In the genomic region with DNA sequence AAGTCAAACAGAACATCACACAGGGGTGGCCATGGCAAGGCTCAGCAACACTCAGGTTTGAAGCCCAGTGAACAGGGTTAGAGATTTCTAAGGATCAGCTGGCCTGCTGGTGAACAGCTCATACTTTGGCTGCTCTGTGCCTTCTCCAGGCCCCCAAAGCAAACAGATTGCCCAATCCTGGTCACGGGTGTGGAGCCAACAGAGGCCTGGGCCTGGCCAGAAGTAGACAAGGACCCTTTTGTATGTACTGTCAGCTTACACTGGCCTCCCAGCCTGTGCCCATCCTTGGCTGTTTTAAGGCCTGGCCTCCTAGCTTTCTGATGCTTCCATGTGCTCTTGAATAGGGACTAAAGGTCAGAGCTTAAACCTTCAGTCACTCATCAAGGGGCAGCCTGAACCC, we compare ENCODE assay signal across 10 mouse cellular contexts. TPM values are rescaled to one million over a fixed set of nuclear protein-coding genes. Genes with fewer than 3 reads are reported as not detected.
DNase-seq lines count a peak whose midpoint lies in the region.
"Had no signal": no experiment of that assay in that cellular context is flagged by ENCODE, and none has a peak within 500 bp of the region (broad histone marks: within the 10 kb centered on the region; RNA-seq: fewer than 3 reads in every experiment).

No protein-coding gene starts in this region.

- H3K79me2 ChIP-seq in macrophage (ENCODE audit: inconsistent target), result peaks cover 100% of the 10 kb centered on the region; the same call in 1 of the 2 replicates

- 43% methylated on average over 1 of the region's 1 CpGs for WGBS in macrophage (ENCODE audit: missing documents)

- peak overlapping the region; percentile 75 for H3K27ac ChIP-seq in macrophage
- H3K27ac ChIP-seq: heart, embryonic 13.5 days had no signal

- H3K36me3 ChIP-seq in macrophage (ENCODE audit: inconsistent target), result peaks cover 52% of the 10 kb centered on the region; the same call in 1 of the 2 replicates
- H3K36me3 ChIP-seq: heart, embryonic 13.5 days had no signal

- peak; percentile 66 for DNase-seq in layer of hippocampus, adult 11-12 months (ENCODE audit: low spot score)
- no peak for DNase-seq in layer of hippocampus, postnatal 25 days (ENCODE audit: extremely low spot score in 1 of 2, low spot score in 1 of 2)
- DNase-seq in fibroblast of lung, adult 2 months (ENCODE audit: low read depth), result peak; percentile 95
- peak; percentile 84 for DNase-seq in layer of hippocampus, adult 9-11 months
- no peak for DNase-seq in right cerebral cortex, postnatal 36 days (ENCODE audit: low spot score in 2 of 2)
- no peak for DNase-seq in urinary bladder, postnatal 4 days (ENCODE audit: low spot score in 2 of 2)
- no peak for DNase-seq in testis, postnatal 10 days (ENCODE audit: low spot score)

- H3K4me3 ChIP-seq in macrophage (ENCODE audit: inconsistent target), result no peak overlapping the region
- H3K4me3 ChIP-seq: heart, embryonic 13.5 days had no signal

RNA-seq across cellular contexts. Expression of a gene that starts 22.0 kb away (rescaled TPM):
- total RNA-seq in layer of hippocampus, postnatal 25 days (2021), result 10 to 100 TPM; 31.2 to 31.7 TPM
- total RNA-seq in macrophage (2018; cell fraction: chromatin; rRNA removed), result 1,000 to 10,000 TPM in 10 of 26 experiments, 100 to 1,000 TPM in 16; 130 to 2,610 (median 850) TPM
- 100 to 1,000 TPM; 156 to 853 (median 307) TPM for total RNA-seq in macrophage (2018; cell fraction: cytosol; rRNA removed)
- total RNA-seq in macrophage (2018; cell fraction: nucleus; rRNA removed), result 1,000 to 10,000 TPM in 12 of 26 experiments, 100 to 1,000 TPM in 14; 299 to 2,022 (median 861) TPM
- 162 to 258 TPM (median 220 TPM) in 3 replicates for polyA plus RNA-seq in macrophage (2018)

RNA-seq across cellular contexts. Expression of a gene that starts 43.5 kb away (rescaled TPM):
- not detected for total RNA-seq in layer of hippocampus, postnatal 25 days (2021)
- total RNA-seq in macrophage (2018; cell fraction: chromatin; rRNA removed), result not detected
- total RNA-seq in macrophage (2018; cell fraction: cytosol; rRNA removed), result not detected
- total RNA-seq in macrophage (2018; cell fraction: nucleus; rRNA removed), result 1 to 10 TPM in 2 of 26 experiments, not detected in 24; 2.9 to 3.1 TPM
- polyA plus RNA-seq in macrophage (2018), result not detected in 3 replicates
- total RNA-seq: layer of hippocampus, postnatal 14 days had no signal
- polyA plus RNA-seq: heart, embryonic 13.5 days had no signal

Comparison
In these comparisons a context has a peak if more than half of its experiments do, and no peak if none do; other contexts are left out.
1. DNase-seq: peak in layer of hippocampus, adult 11-12 months (single experiment), fibroblast of lung, adult 2 months (single experiment) and layer of hippocampus, adult 9-11 months (single experiment); none in layer of hippocampus, postnatal 25 days (0 of 2), right cerebral cortex, postnatal 36 days (0 of 2), urinary bladder, postnatal 4 days (0 of 2) and testis, postnatal 10 days (single experiment).